Comparison of ENCODE assay signal across 19 mouse cellular contexts in the genomic region with DNA sequence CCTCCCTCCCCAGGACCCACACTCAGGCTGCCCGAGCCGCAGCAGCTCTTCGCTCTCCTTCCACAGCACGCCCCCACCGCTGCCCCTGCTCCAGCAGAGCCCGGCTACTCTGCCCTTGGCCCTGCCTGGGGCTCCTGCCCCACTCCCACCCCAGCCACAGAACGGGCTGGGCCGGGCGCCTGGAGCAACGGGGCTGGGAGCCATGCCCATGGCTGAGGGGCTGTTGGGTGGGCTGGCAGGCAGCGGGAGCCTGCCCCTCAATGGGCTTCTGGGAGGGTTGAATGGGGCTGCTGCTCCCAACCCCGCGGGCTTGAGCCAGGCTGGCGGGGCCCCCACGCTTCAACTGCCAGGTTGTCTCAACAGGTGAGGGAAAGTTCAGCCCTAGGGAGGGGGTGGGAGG. TPM values are rescaled to one million over a fixed set of nuclear protein-coding genes. Genes with fewer than 3 reads are reported as not detected.
DNase-seq lines count a peak whose midpoint lies in the region; ATAC-seq lines count a peak whose summit lies in the region.
"Had no signal": no experiment of that assay in that cellular context is flagged by ENCODE, and none has a peak within 500 bp of the region (broad histone marks: within the 10 kb centered on the region; RNA-seq: fewer than 3 reads in every experiment).

No protein-coding gene starts in this region.

- H3K9ac ChIP-seq in heart, embryonic 12.5 days, result no peak overlapping the region
- H3K9ac ChIP-seq in midbrain, embryonic 11.5 days (ENCODE audit: low read length), result peak overlapping the region; percentile 30; the same call in 1 of the 2 replicates
- H3K9ac ChIP-seq in midbrain, embryonic 15.5 days, result no peak overlapping the region
- H3K9ac ChIP-seq: stomach, embryonic 15.5 days had no signal

- no peaks in the 10 kb centered on the region for H3K9me3 ChIP-seq in heart, embryonic 12.5 days (replicated peaks)
- no peaks in the 10 kb centered on the region for H3K9me3 ChIP-seq in midbrain, embryonic 11.5 days (ENCODE audit: control insufficient read depth, low read length)
- no peaks in the 10 kb centered on the region for H3K9me3 ChIP-seq in midbrain, embryonic 15.5 days
- no peaks in the 10 kb centered on the region for H3K9me3 ChIP-seq in embryonic facial prominence, embryonic 10.5 days
- H3K9me3 ChIP-seq in limb, embryonic 10.5 days (replicated peaks), result no peaks in the 10 kb centered on the region
- H3K9me3 ChIP-seq: stomach, embryonic 15.5 days had no signal

- 0 out of 2 replicates have a peak, but pooled peaks have one; percentile 6 for ATAC-seq in heart, embryonic 12.5 days (ENCODE audit: insufficient number of reproducible peaks, low FRiP score)
- no peak; the same call in 1 of the 2 replicates for ATAC-seq in midbrain, embryonic 11.5 days (ENCODE audit: low FRiP score)
- no peak for ATAC-seq in midbrain, embryonic 15.5 days (replicated peaks)
- ATAC-seq: inflammation-experienced regulatory T-cells, adult 6 months had no signal

- no peak overlapping the region for H3K27ac ChIP-seq in heart, embryonic 12.5 days (ENCODE audit: poor library complexity, severe bottlenecking)
- no peak overlapping the region for H3K27ac ChIP-seq in midbrain, embryonic 11.5 days (ENCODE audit: low read depth, low read length)
- no peak overlapping the region for H3K27ac ChIP-seq in midbrain, embryonic 15.5 days
- H3K27ac ChIP-seq in embryonic facial prominence, embryonic 10.5 days (replicated peaks), result peak overlapping the region; percentile 40; the same call in 1 of the 2 replicates
- H3K27ac ChIP-seq in limb, embryonic 10.5 days, result peak overlapping the region; percentile 46
- H3K27ac ChIP-seq: stomach, embryonic 15.5 days had no signal

- intact Hi-C loops in heart, postnatal 14 days (cut with DNase I), result no loop called here

- 84% methylated on average over 15 of the region's 15 CpGs for WGBS in heart, embryonic 12.5 days
- 62% methylated on average over 15 of the region's 15 CpGs for WGBS in midbrain, embryonic 11.5 days
- 67% methylated on average over 15 of the region's 15 CpGs for WGBS in midbrain, embryonic 15.5 days
- WGBS in embryonic facial prominence, embryonic 10.5 days, result 71% methylated on average over 15 of the region's 15 CpGs
- 84% methylated on average over 13 of the region's 15 CpGs for WGBS in limb, embryonic 10.5 days

- no peaks in the 10 kb centered on the region for H3K27me3 ChIP-seq in heart, embryonic 12.5 days (replicated peaks)
- H3K27me3 ChIP-seq in midbrain, embryonic 11.5 days (ENCODE audit: control insufficient read depth, insufficient read depth, low read length), result no peaks in the 10 kb centered on the region
- H3K27me3 ChIP-seq in midbrain, embryonic 15.5 days (replicated peaks), result no peaks in the 10 kb centered on the region
- H3K27me3 ChIP-seq in embryonic facial prominence, embryonic 10.5 days (replicated peaks; ENCODE audit: low read depth, poor library complexity, severe bottlenecking), result 0 out of 2 replicates have a peak, but pooled peaks cover 3% of the 10 kb centered on the region
- H3K27me3 ChIP-seq in limb, embryonic 10.5 days (ENCODE audit: low read depth, poor library complexity, severe bottlenecking), result no peaks in the 10 kb centered on the region
- H3K27me3 ChIP-seq: stomach, embryonic 15.5 days had no signal

- H3K4me3 ChIP-seq in heart, embryonic 12.5 days, result no peak overlapping the region
- H3K4me3 ChIP-seq in midbrain, embryonic 11.5 days (ENCODE audit: low read depth, low read length), result no peak overlapping the region
- H3K4me3 ChIP-seq in midbrain, embryonic 15.5 days, result no peak overlapping the region
- H3K4me3 ChIP-seq in embryonic facial prominence, embryonic 10.5 days, result no peak overlapping the region
- H3K4me3 ChIP-seq in limb, embryonic 10.5 days, result no peak overlapping the region
- H3K4me3 ChIP-seq: stomach, embryonic 15.5 days had no signal

- peaks cover 90% of the 10 kb centered on the region for H3K36me3 ChIP-seq in heart, embryonic 12.5 days
- peaks cover 20% of the 10 kb centered on the region for H3K36me3 ChIP-seq in midbrain, embryonic 11.5 days (ENCODE audit: control insufficient read depth, insufficient read depth, low read length)
- peaks cover 38% of the 10 kb centered on the region for H3K36me3 ChIP-seq in midbrain, embryonic 15.5 days (replicated peaks)
- H3K36me3 ChIP-seq in embryonic facial prominence, embryonic 10.5 days (replicated peaks), result peaks cover 96% of the 10 kb centered on the region
- peaks cover 97% of the 10 kb centered on the region for H3K36me3 ChIP-seq in limb, embryonic 10.5 days

- H3K4me2 ChIP-seq in heart, embryonic 12.5 days, result no peak overlapping the region
- H3K4me2 ChIP-seq in midbrain, embryonic 11.5 days, result no peak overlapping the region
- no peak overlapping the region for H3K4me2 ChIP-seq in midbrain, embryonic 15.5 days
- H3K4me2 ChIP-seq: heart, embryonic 11.5 days; liver, embryonic 11.5 days; stomach, embryonic 15.5 days had no signal

- peaks cover 20% of the 10 kb centered on the region for H3K4me1 ChIP-seq in heart, embryonic 12.5 days (replicated peaks)
- H3K4me1 ChIP-seq in midbrain, embryonic 11.5 days (ENCODE audit: control insufficient read depth, insufficient read depth, low read length), result peaks cover 24% of the 10 kb centered on the region
- H3K4me1 ChIP-seq in midbrain, embryonic 15.5 days, result peaks cover 23% of the 10 kb centered on the region
- H3K4me1 ChIP-seq in embryonic facial prominence, embryonic 10.5 days, result peaks cover 31% of the 10 kb centered on the region
- peaks cover 14% of the 10 kb centered on the region for H3K4me1 ChIP-seq in limb, embryonic 10.5 days
- H3K4me1 ChIP-seq: stomach, embryonic 15.5 days had no signal

- no peak for DNase-seq in heart, postnatal 14 days
- DNase-seq in midbrain, embryonic 11.5 days (ENCODE audit: low spot score, missing footprints), result no peak
- DNase-seq in embryonic facial prominence, embryonic 10.5 days (ENCODE audit: low spot score), result no peak
- DNase-seq in limb, embryonic 10.5 days (ENCODE audit: low spot score), result no peak
- no peak for DNase-seq in adrenal gland, postnatal 14 days
- no peak for DNase-seq in gastrocnemius, adult 8-10 months (ENCODE audit: low spot score in 2 of 2)
- DNase-seq: adrenal gland, adult 2 months; gastrocnemius, postnatal 36 days; heart, postnatal 36 days; kidney, adult 2 months; kidney, postnatal 10 days; retina, postnatal 1 day; thymus, adult 2 months had no signal

RNA-seq across cellular contexts. Expression of gene Cisd3, which starts 7.3 kb away (rescaled TPM):
- polyA plus RNA-seq in heart, embryonic 12.5 days (2016; fragmentation: Nextera tagmentation; extraction: Ambion mirVana), result 40.5 and 44.8 TPM in 2 replicates
- 100 to 1,000 TPM; 146 to 147 TPM for total RNA-seq in heart, postnatal 14 days (2021)
- polyA plus RNA-seq in midbrain, embryonic 11.5 days (2014; fragmentation: Nextera tagmentation; extraction: Ambion mirVana), result 13.4 and 19.0 TPM in 2 replicates
- 21.6 and 26.4 TPM in 2 replicates for polyA plus RNA-seq in midbrain, embryonic 15.5 days (2015; fragmentation: Nextera tagmentation; extraction: Ambion mirVana)
- polyA plus RNA-seq in embryonic facial prominence, embryonic 10.5 days (2016; fragmentation: Nextera tagmentation; extraction: Ambion mirVana), result 18.2 and 20.0 TPM in 2 replicates
- 9.4 and 15.3 TPM in 2 replicates for polyA plus RNA-seq in limb, embryonic 10.5 days (2016; fragmentation: Nextera tagmentation; extraction: Ambion mirVana)
- 277 and 297 TPM in 2 replicates for total RNA-seq in adrenal gland, postnatal 14 days (2021)
- 100 to 1,000 TPM; 102 to 119 (median 105) TPM for total RNA-seq in gastrocnemius, adult 8-10 months (2022)

RNA-seq across cellular contexts. Expression of gene Mllt6, which starts 15.1 kb away (rescaled TPM):
- 1.8 and 2.2 TPM in 2 replicates for polyA plus RNA-seq in heart, embryonic 12.5 days (2016; fragmentation: Nextera tagmentation; extraction: Ambion mirVana)
- 10 to 100 TPM; 58.1 to 61.7 TPM for total RNA-seq in heart, postnatal 14 days (2021)
- polyA plus RNA-seq in midbrain, embryonic 11.5 days (2014; fragmentation: Nextera tagmentation; extraction: Ambion mirVana), result 3.5 and 4.3 TPM in 2 replicates
- polyA plus RNA-seq in midbrain, embryonic 15.5 days (2015; fragmentation: Nextera tagmentation; extraction: Ambion mirVana), result 3.9 and 4.4 TPM in 2 replicates
- 2.1 and 2.2 TPM in 2 replicates for polyA plus RNA-seq in embryonic facial prominence, embryonic 10.5 days (2016; fragmentation: Nextera tagmentation; extraction: Ambion mirVana)
- 2.5 TPM in 2 replicates for polyA plus RNA-seq in limb, embryonic 10.5 days (2016; fragmentation: Nextera tagmentation; extraction: Ambion mirVana)
- total RNA-seq in adrenal gland, postnatal 14 days (2021), result 37.0 and 45.2 TPM in 2 replicates
- total RNA-seq in gastrocnemius, adult 8-10 months (2022), result 10 to 100 TPM; 45.5 to 63.7 (median 51.7) TPM

RNA-seq across cellular contexts. Expression of gene Pcgf2, which starts 22.0 kb away (rescaled TPM):
- polyA plus RNA-seq in heart, embryonic 12.5 days (2016; fragmentation: Nextera tagmentation; extraction: Ambion mirVana), result 11.0 and 12.3 TPM in 2 replicates
- total RNA-seq in heart, postnatal 14 days (2021), result 10 to 100 TPM; 11.1 to 12.9 TPM
- 13.4 and 16.1 TPM in 2 replicates for polyA plus RNA-seq in midbrain, embryonic 11.5 days (2014; fragmentation: Nextera tagmentation; extraction: Ambion mirVana)
- polyA plus RNA-seq in midbrain, embryonic 15.5 days (2015; fragmentation: Nextera tagmentation; extraction: Ambion mirVana), result 23.1 TPM in 2 replicates
- polyA plus RNA-seq in embryonic facial prominence, embryonic 10.5 days (2016; fragmentation: Nextera tagmentation; extraction: Ambion mirVana), result 23.2 and 24.1 TPM in 2 replicates
- 21.0 and 21.5 TPM in 2 replicates for polyA plus RNA-seq in limb, embryonic 10.5 days (2016; fragmentation: Nextera tagmentation; extraction: Ambion mirVana)
- 28.1 and 32.6 TPM in 2 replicates for total RNA-seq in adrenal gland, postnatal 14 days (2021)
- 1 to 10 TPM; 1.2 to 2.7 (median 1.5) TPM for total RNA-seq in gastrocnemius, adult 8-10 months (2022)

RNA-seq across cellular contexts. Expression of gene Psmb3, which starts 24.9 kb away (rescaled TPM):
- polyA plus RNA-seq in heart, embryonic 12.5 days (2016; fragmentation: Nextera tagmentation; extraction: Ambion mirVana), result 342 and 374 TPM in 2 replicates
- 100 to 1,000 TPM; 161 to 169 TPM for total RNA-seq in heart, postnatal 14 days (2021)
- polyA plus RNA-seq in midbrain, embryonic 11.5 days (2014; fragmentation: Nextera tagmentation; extraction: Ambion mirVana), result 477 and 517 TPM in 2 replicates
- polyA plus RNA-seq in midbrain, embryonic 15.5 days (2015; fragmentation: Nextera tagmentation; extraction: Ambion mirVana), result 421 and 431 TPM in 2 replicates
- polyA plus RNA-seq in embryonic facial prominence, embryonic 10.5 days (2016; fragmentation: Nextera tagmentation; extraction: Ambion mirVana), result 634 and 654 TPM in 2 replicates
- 626 and 675 TPM in 2 replicates for polyA plus RNA-seq in limb, embryonic 10.5 days (2016; fragmentation: Nextera tagmentation; extraction: Ambion mirVana)
- total RNA-seq in adrenal gland, postnatal 14 days (2021), result 216 and 225 TPM in 2 replicates
- total RNA-seq in gastrocnemius, adult 8-10 months (2022), result 100 to 1,000 TPM; 164 to 175 (median 171) TPM

RNA-seq across cellular contexts. Expression of gene Epop, which starts 48.8 kb away (rescaled TPM):
- polyA plus RNA-seq in heart, embryonic 12.5 days (2016; fragmentation: Nextera tagmentation; extraction: Ambion mirVana), result 2.0 and 2.5 TPM in 2 replicates
- total RNA-seq in heart, postnatal 14 days (2021), result 1 to 10 TPM in 1 of 2 experiments, under 1 TPM in 1; 0.93 to 1.2 TPM
- 7.0 and 12.0 TPM in 2 replicates for polyA plus RNA-seq in midbrain, embryonic 11.5 days (2014; fragmentation: Nextera tagmentation; extraction: Ambion mirVana)
- 1.9 and 2.5 TPM in 2 replicates for polyA plus RNA-seq in midbrain, embryonic 15.5 days (2015; fragmentation: Nextera tagmentation; extraction: Ambion mirVana)
- 13.0 and 14.4 TPM in 2 replicates for polyA plus RNA-seq in embryonic facial prominence, embryonic 10.5 days (2016; fragmentation: Nextera tagmentation; extraction: Ambion mirVana)
- polyA plus RNA-seq in limb, embryonic 10.5 days (2016; fragmentation: Nextera tagmentation; extraction: Ambion mirVana), result 16.1 and 23.8 TPM in 2 replicates
- total RNA-seq in adrenal gland, postnatal 14 days (2021), result 6.3 and 6.4 TPM in 2 replicates
- total RNA-seq in gastrocnemius, adult 8-10 months (2022), result under 1 TPM; 0.39 to 0.92 (median 0.75) TPM

Comparison
In these comparisons a context has a peak if more than half of its experiments do, and no peak if none do; other contexts are left out.
1. H3K27ac ChIP-seq: peak in embryonic facial prominence, embryonic 10.5 days (single experiment) and limb, embryonic 10.5 days (single experiment); none in heart, embryonic 12.5 days (single experiment), midbrain, embryonic 11.5 days (single experiment) and midbrain, embryonic 15.5 days (single experiment).